Mouse (Mus musculus): ENCODE measurements around the gene Lgi2. TPM values are rescaled to one million over a fixed set of nuclear protein-coding genes. Genes with fewer than 3 reads are reported as not detected.

The Lgi2 gene
- polyA plus RNA-seq, 1 experiment from 2014 or later = 4.6 TPM

- WGBS = 48% methylated on average over 14 of the region's 14 CpGs
- no peaks in the 10 kb centered on the region for H3K27me3 ChIP-seq
- H3K27ac ChIP-seq = peak overlapping the region; percentile 68; the same call in 1 of the 2 replicates
- peaks cover 39% of the 10 kb centered on the region for H3K4me1 ChIP-seq
- H3K36me3 ChIP-seq = 0 out of 2 replicates have a peak, but pooled peaks cover 3% of the 10 kb centered on the region
- no peaks in the 10 kb centered on the region for H3K9me3 ChIP-seq (replicated peaks)
- peak; percentile 59; the same call in 1 of the 2 replicates for ATAC-seq (replicated peaks; ENCODE audit: low FRiP score)
- no peak overlapping the region for H3K4me3 ChIP-seq (replicated peaks)
- H3K9ac ChIP-seq = no peak overlapping the region
- no peak overlapping the region; the same call in 1 of the 2 replicates for H3K4me2 ChIP-seq
These were observed 31.3 kb downstream of the Lgi2 start for GRCm38 (mm10) chr5:52534798-52535590.

- H3K9me3 ChIP-seq (replicated peaks) = no peaks in the 10 kb centered on the region
- ATAC-seq (replicated peaks; ENCODE audit: low FRiP score) = no peak
- H3K4me1 ChIP-seq = peaks cover 32% of the 10 kb centered on the region
- 0 out of 2 replicates have a peak, but pooled peaks cover 3% of the 10 kb centered on the region for H3K36me3 ChIP-seq
- no peak overlapping the region for H3K9ac ChIP-seq
- H3K27me3 ChIP-seq = no peaks in the 10 kb centered on the region
- WGBS = 86% methylated on average over 9 of the region's 9 CpGs
- H3K4me3 ChIP-seq (replicated peaks) = no peak overlapping the region
- no peak overlapping the region for H3K27ac ChIP-seq
- H3K4me2 ChIP-seq = no peak overlapping the region
These were observed 32.6 kb downstream of the Lgi2 start for GRCm38 (mm10) chr5:52533705-52534104.

GRCm38 (mm10) chr5:52528545-52528944, 37.7 kb downstream of the Lgi2 start:
- WGBS = 20% methylated on average over 7 of the region's 7 CpGs
- no peak overlapping the region for H3K4me2 ChIP-seq
- no peaks in the 10 kb centered on the region for H3K9me3 ChIP-seq (replicated peaks)
- H3K27me3 ChIP-seq = no peaks in the 10 kb centered on the region
- ATAC-seq (replicated peaks; ENCODE audit: low FRiP score) = 0 out of 2 replicates have a peak, but pooled peaks have one; percentile 24
- no peak overlapping the region for H3K4me3 ChIP-seq (replicated peaks)
- no peak overlapping the region for H3K27ac ChIP-seq
- H3K9ac ChIP-seq = no peak overlapping the region
- H3K4me1 ChIP-seq = 0 out of 2 replicates have a peak, but pooled peaks cover 3% of the 10 kb centered on the region
- no peaks in the 10 kb centered on the region for H3K36me3 ChIP-seq

GRCm38 (mm10) chr5:52526324-52526986, 39.8 kb downstream of the Lgi2 start:
- Histone ChIP-seq H3K4me2 (no peak overlapping the region), H3K27me3 (no peaks in the 10 kb centered on the region), H3K9me3 (replicated peaks) (no peaks in the 10 kb centered on the region), H3K9ac (no peak overlapping the region), H3K4me3 (replicated peaks) (no peak overlapping the region), H3K27ac (no peak overlapping the region), H3K36me3 (no peaks in the 10 kb centered on the region), H3K4me1 (no peaks in the 10 kb centered on the region)
- no peak for ATAC-seq (replicated peaks; ENCODE audit: low FRiP score)
- WGBS = 91% methylated on average over 8 of the region's 8 CpGs

GRCm38 (mm10) chr5:52524207-52524606, 42.1 kb downstream of the Lgi2 start:
- 0 out of 2 replicates have a peak, but pooled peaks cover 2% of the 10 kb centered on the region for H3K9me3 ChIP-seq (replicated peaks)
- H3K9ac ChIP-seq = no peak overlapping the region
- H3K36me3 ChIP-seq = no peaks in the 10 kb centered on the region
- no peak overlapping the region for H3K4me2 ChIP-seq
- WGBS = 55% methylated on average over 3 of the region's 3 CpGs
- H3K27me3 ChIP-seq = no peaks in the 10 kb centered on the region
- H3K4me1 ChIP-seq = no peaks in the 10 kb centered on the region
- H3K27ac ChIP-seq = no peak overlapping the region
- H3K4me3 ChIP-seq (replicated peaks) = no peak overlapping the region
- 0 out of 2 replicates have a peak, but pooled peaks have one; percentile 22 for ATAC-seq (replicated peaks; ENCODE audit: low FRiP score)

GRCm38 (mm10) chr5:52519921-52520320, 46.3 kb downstream of the Lgi2 start:
- H3K4me3 ChIP-seq (replicated peaks) = no peak overlapping the region
- H3K4me2 ChIP-seq = no peak overlapping the region
- no peak for ATAC-seq (replicated peaks; ENCODE audit: low FRiP score)
- H3K9me3 ChIP-seq (replicated peaks) = 0 out of 2 replicates have a peak, but pooled peaks cover 3% of the 10 kb centered on the region
- no peak overlapping the region for H3K9ac ChIP-seq
- H3K36me3 ChIP-seq = no peaks in the 10 kb centered on the region
- peaks cover 19% of the 10 kb centered on the region for H3K27me3 ChIP-seq
- WGBS = 77% methylated on average over 2 of the region's 2 CpGs
- H3K27ac ChIP-seq = no peak overlapping the region
- peaks cover 11% of the 10 kb centered on the region for H3K4me1 ChIP-seq

- ATAC-seq (replicated peaks; ENCODE audit: low FRiP score) = no peak
- Histone ChIP-seq H3K9ac (0 out of 2 replicates have a peak overlapping the region, but pooled peaks have one; percentile 2), H3K9me3 (replicated peaks) (0 out of 2 replicates have a peak, but pooled peaks cover 3% of the 10 kb centered on the region), H3K36me3 (no peaks in the 10 kb centered on the region), H3K4me1 (peaks cover 11% of the 10 kb centered on the region), H3K27me3 (peaks cover 19% of the 10 kb centered on the region), H3K27ac (no peak overlapping the region), H3K4me3 (replicated peaks) (peak overlapping the region; percentile 32), H3K4me2 (peak overlapping the region; percentile 59)
- 14% methylated on average over 21 of the region's 21 CpGs for WGBS
These were observed 50.2 kb downstream of the Lgi2 start for GRCm38 (mm10) chr5:52516072-52516476.

GRCm38 (mm10) chr5:52515246-52516021, 50.8 kb downstream of the Lgi2 start:
- Histone ChIP-seq H3K27me3 (peaks cover 19% of the 10 kb centered on the region), H3K4me1 (peaks cover 11% of the 10 kb centered on the region), H3K9me3 (replicated peaks) (0 out of 2 replicates have a peak, but pooled peaks cover 3% of the 10 kb centered on the region), H3K4me2 (peak overlapping the region; percentile 59), H3K36me3 (no peaks in the 10 kb centered on the region), H3K9ac (no peak overlapping the region), H3K27ac (no peak overlapping the region), H3K4me3 (replicated peaks) (peak overlapping the region; percentile 32)
- no peak for ATAC-seq (replicated peaks; ENCODE audit: low FRiP score)
- 29% methylated on average over 22 of the region's 22 CpGs for WGBS

- Histone ChIP-seq H3K27me3 (peaks cover 7% of the 10 kb centered on the region), H3K9me3 (replicated peaks) (no peaks in the 10 kb centered on the region), H3K36me3 (no peaks in the 10 kb centered on the region), H3K4me1 (peaks cover 8% of the 10 kb centered on the region), H3K4me2 (no peak overlapping the region), H3K4me3 (replicated peaks) (no peak overlapping the region), H3K27ac (no peak overlapping the region), H3K9ac (no peak overlapping the region)
- ATAC-seq (replicated peaks; ENCODE audit: low FRiP score) = no peak
- 76% methylated on average over 3 of the region's 3 CpGs for WGBS
These were observed 55.2 kb downstream of the Lgi2 start for GRCm38 (mm10) chr5:52511089-52511488.

- no peak for ATAC-seq (replicated peaks; ENCODE audit: low FRiP score)
- no peaks in the 10 kb centered on the region for H3K27me3 ChIP-seq
- H3K4me2 ChIP-seq = no peak overlapping the region
- H3K9ac ChIP-seq = no peak overlapping the region
- no peak overlapping the region for H3K4me3 ChIP-seq (replicated peaks)
- no peaks in the 10 kb centered on the region for H3K36me3 ChIP-seq
- H3K9me3 ChIP-seq (replicated peaks) = no peaks in the 10 kb centered on the region
- WGBS = 85% methylated on average over 6 of the region's 6 CpGs
- no peak overlapping the region for H3K27ac ChIP-seq
- no peaks in the 10 kb centered on the region for H3K4me1 ChIP-seq
These were observed 56.8 kb downstream of the Lgi2 start for GRCm38 (mm10) chr5:52509416-52509815.

GRCm38 (mm10) chr5:52504666-52505065, 61.6 kb downstream of the Lgi2 start:
- no peak for ATAC-seq (replicated peaks; ENCODE audit: low FRiP score)
- Histone ChIP-seq H3K9me3 (replicated peaks) (no peaks in the 10 kb centered on the region), H3K27me3 (no peaks in the 10 kb centered on the region), H3K4me2 (no peak overlapping the region), H3K27ac (no peak overlapping the region), H3K9ac (no peak overlapping the region), H3K36me3 (no peaks in the 10 kb centered on the region), H3K4me1 (no peaks in the 10 kb centered on the region), H3K4me3 (replicated peaks) (no peak overlapping the region)
- WGBS = 88% methylated on average over 13 of the region's 13 CpGs
